Mouse (Mus musculus) gastrocnemius, postnatal 14 days (tissue): ENCODE results near the gene Abracl. TPM values are rescaled to one million over a fixed set of nuclear protein-coding genes. Genes with fewer than 3 reads are reported as not detected.

ENCODE experiments used
- DNase-seq: peaks from one replicate; pipeline ENCODE4 v3.0.0; 2021; ENCODE audit warnings: mixed read lengths
- intact Hi-C: fragments of 180-260 bp; cut with DNase I; formaldehyde crosslinking; loops from one replicate; pipeline ENCODE4 v1.15.1; 2025; ENCODE audit warnings: low total_unique reads
- total RNA-seq, 2 experiments: library from RNA; stranded (reverse); gene quantifications; 2 replicates each; pipeline ENCODE4 v1.2.3; 2021

Gene Abracl
- total RNA-seq, 2 experiments from 2014 or later, result 10.7 to 11.5 TPM

DNA sequence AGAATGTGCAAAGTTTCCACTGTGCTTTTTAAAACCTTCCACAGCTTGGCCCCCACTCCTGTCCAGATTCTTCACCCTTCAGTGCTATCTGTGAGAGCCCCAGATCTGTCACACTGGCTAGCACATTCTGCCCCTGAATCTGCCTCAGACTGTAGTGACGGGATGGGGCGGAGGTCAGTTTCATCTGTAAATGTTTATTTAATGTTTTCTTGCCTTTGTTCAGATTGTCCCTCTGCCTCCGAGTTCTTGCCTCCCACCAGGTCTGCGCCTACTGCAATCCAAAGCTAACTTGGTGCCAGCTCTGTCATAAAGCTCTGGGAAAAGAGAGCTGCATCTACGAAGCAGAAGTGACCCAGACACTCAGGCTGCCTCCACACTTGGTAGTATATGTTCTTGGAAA, 13.8 kb upstream of the Abracl start:
- no peak for DNase-seq
- intact Hi-C loops, result no loop called here

DNA sequence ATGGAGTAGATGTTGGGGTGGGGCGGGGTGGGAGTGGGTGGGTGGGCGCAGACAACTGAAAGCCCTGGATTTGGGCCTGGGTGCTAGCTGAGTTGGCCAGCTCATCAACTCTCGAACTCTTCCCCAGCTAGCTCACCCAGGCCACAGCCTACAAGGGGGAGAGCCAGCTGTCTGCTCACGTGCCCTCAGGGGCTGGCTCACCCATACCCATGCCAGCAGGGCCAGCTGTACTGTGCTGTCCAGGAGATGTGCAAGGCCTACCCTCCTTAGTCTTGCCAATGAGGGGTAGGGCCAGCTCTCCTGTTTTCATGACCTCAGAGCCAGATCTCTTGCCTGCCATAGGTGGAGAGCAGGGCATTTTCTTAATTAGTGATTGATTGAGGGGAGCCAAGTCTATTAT, 11.3 kb upstream of the Abracl start:
- DNase-seq, result no peak
- intact Hi-C loops, result no loop called here

DNA sequence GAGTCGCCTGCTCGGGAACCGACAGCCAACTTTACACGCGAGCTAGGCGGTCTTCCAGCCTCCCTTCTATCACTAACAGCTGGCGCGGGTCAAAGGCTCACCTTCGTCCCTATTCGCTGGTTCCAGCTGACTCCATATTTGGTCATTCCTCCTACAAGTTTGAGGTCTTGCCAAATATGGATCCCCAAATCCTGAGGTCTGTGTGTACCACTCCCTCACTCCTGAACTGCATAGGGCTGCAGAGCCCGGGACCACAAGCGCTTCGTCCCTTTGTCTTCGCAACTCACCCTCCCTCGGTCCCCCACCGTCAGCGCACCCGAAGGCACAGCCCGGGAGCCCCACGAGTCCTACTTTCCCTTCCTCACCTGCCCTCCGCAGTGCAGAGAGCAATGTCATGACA, 776 bp downstream of the Abracl start:
- DNase-seq, result peak; percentile 70
- intact Hi-C loops, result no loop called here

DNA sequence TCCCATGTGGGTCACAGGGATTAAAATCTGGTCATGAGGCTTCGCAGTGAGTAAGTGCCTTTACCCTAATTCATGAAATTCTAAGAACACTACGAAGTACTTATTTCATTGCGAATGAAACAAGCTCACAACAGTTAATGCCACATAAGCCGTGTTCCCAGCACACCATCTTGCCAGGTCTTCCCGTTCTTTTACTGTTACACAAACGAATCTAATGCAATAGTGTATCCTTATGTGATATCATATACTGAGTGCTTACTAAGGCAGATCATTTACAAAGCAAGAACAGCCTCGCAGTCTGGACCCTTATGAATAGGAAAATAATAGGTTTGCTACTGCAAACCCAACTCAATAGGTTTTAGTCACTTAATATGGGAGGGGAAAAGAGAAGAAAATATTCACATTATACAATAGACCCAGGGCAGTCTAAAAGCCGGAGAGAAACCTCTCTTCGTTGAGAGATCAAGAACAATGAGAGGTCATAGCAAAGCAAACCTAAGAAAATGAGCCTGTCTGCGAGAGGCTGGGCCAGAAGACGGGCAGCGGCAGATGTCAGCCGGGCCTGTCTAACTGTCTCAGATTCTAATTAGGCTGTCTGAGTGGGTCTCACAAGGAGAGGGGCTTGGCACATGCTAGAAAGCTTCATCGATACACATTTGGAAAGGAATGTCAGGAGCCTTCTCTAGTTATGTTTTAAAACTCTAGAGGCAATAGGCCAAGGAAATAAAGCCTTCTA, 1.3 kb downstream of the Abracl start:
- intact Hi-C loops, result no loop called here
- peak; percentile 17 for DNase-seq

- no peak for DNase-seq
- intact Hi-C loops, result no loop called here
These were observed 2.2 kb downstream of the Abracl start for GRCm38 (mm10) chr10:18020846-18021245.

GRCm38 (mm10) chr10:18020443-18020842, 2.6 kb downstream of the Abracl start:
- intact Hi-C loops, result no loop called here
- peak; percentile 24 for DNase-seq

GRCm38 (mm10) chr10:18011761-18012160, 11.3 kb downstream of the Abracl start:
- intact Hi-C loops, result no loop called here
- no peak for DNase-seq

DNA sequence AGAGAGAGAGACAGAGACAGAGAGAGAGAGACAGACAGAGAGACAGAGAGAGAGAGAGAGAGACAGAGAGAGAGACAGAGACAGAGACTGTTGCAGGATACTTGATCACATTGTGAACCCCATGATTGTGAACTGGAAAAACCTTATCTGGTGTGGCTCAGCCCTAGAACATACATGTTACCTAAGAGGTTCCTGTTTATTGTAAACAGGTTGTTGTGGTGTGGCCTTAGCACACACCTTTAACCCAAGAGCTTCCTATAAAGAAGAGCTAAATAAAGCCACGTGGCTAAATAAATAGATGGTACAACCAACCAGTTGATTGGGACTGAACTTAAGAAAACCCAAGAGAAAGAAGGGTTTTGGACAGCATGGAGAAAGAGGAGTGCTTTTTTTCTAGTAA, 13.3 kb downstream of the Abracl start:
- no peak for DNase-seq
- intact Hi-C loops, result no loop called here

GRCm38 (mm10) chr10:18008118-18008517, 15.0 kb downstream of the Abracl start:
- intact Hi-C loops, result no loop called here
- no peak for DNase-seq

DNA sequence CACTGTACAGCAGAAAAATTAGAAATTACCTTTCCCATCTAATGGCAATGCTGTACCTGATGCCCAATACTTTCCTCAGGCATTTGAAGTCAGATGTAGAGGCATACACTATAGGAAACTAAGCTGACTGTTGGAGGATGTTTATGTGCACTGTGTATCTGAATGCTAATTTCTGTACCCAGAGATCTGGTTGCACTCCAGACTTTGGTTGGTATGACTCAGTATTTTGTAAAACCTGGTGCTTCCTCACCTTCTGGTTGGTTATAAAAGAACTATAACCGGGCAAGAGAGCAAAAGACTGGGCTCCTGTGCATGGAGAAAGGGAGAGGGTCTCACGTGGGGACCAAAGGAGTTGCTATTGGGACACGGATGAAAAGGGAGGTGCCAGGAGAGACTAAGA, 15.8 kb downstream of the Abracl start:
- DNase-seq, result no peak
- intact Hi-C loops, result no loop called here

DNA sequence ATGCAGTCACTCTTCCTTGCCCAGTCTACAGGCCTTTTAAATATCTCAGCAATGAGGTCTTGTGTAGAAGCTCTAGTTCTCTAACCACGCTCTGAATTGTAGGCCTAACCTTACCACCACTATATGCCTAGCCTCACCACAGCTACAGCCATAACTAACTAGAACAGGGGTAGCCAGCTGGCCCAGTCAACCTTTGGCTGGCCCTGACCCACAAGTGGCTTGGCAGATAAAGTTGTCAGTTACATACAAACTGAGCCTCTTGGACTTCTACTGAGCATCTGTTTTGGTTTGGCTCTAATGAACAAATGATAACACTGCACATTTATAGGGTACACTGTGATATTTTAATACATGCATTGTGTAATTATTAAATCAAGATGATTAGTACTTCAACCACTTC, 16.3 kb downstream of the Abracl start:
- DNase-seq, result peak; percentile 35
- intact Hi-C loops, result no loop called here

GRCm38 (mm10) chr10:18005136-18005955, 17.7 kb downstream of the Abracl start:
- DNase-seq, result no peak
- intact Hi-C loops, result no loop called here

DNA sequence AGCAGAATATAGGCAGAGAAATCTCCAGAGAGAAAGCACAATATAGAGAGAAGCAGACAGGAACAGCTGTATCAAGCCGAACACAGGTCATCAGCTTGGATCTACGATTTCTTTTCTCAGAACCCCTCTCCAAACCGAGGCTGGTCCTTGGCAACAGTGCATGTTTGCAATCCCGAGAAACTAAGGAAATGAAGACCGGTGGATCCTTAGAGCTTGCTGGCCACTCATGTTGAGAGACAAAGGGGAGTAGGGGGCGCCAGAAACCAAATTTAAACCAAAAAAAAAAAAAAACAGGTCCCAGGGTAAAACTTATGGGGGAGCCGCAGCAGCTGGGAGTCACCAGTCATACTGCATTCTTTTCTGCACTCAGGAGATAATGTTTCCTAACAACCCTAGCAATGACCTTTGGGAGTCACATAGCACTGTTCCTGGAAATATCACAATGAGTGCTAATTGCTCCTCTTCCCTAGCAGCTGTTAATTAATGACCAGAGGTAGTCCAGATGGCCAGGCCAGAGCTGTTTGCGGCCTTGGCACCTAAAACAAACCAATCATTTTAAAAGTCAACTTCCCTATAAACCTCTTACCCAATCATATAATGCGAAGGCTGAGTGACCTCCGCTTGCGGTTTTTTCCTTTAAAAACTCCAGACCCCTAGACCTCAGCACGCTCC, 19.0 kb downstream of the Abracl start:
- no peak for DNase-seq
- intact Hi-C loops, result no loop called here

DNA sequence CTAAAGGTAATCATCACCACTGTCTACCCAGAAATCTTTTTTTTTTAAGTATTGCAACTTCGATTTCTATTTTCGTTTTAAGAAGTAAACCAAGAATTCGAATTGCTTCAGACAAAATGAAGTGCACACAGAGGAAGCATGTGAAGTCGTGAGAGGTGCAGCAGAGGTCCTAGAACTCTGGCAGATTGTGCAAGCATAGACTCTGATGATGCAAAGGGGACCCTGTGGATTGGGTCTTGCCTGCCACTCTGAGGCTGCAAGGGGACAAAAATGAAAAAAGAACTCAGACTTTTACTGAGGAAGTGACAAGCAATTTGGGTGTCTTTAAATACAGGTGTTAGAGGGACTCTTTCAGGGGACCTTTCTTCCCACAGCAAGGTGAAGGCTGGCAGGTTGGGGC, 32.5 kb downstream of the Abracl start:
- DNase-seq, result no peak
- intact Hi-C loops, result no loop called here

DNA sequence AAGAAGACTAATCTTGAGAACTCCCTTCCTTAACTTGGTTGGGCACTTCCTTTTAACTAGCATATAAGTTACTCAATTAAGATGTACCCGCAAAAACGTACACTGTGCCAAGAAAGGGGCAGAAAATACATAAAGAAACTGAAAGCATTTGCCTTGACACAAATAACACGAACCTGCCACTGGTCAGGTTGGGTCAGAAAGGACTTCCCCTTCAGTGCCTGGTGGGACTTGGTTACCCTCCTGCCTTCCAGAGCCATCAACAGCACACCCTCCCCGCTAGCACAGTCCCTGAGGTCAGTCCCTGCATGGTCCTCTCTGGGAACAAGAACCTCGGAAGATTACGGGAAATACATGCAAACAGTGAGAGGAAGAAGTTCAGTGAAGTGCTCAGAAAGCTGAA, 34.0 kb downstream of the Abracl start:
- intact Hi-C loops, result no loop called here
- DNase-seq, result no peak

DNA sequence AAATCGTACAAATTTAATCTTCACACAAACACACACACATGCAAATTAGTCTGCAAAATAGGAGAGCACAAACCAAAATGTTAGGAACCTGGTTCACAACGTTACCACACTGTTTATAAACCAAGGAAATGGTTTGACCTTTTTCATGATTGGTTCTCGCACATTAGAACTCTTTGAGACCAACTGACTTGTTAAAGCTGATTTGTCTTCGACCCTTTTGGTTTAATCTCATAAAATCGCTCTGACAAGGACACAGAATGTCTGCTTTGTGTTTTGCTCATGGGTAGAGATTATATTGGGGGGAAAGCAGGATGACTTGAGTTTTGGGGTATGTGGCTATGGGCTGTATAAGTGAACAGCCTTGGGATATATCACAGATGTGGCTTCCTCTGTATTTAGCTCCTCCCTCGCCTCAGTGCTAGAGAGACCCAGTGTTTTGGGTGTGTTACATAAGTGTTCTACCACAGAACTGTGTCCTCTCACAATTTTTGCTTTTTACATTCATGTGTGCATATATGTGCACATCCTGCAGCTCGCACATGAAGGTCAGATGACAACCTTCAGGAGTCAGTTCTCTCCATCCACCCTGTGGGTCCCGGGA, 35.2 kb downstream of the Abracl start:
- DNase-seq, result no peak
- intact Hi-C loops, result no loop called here

DNA sequence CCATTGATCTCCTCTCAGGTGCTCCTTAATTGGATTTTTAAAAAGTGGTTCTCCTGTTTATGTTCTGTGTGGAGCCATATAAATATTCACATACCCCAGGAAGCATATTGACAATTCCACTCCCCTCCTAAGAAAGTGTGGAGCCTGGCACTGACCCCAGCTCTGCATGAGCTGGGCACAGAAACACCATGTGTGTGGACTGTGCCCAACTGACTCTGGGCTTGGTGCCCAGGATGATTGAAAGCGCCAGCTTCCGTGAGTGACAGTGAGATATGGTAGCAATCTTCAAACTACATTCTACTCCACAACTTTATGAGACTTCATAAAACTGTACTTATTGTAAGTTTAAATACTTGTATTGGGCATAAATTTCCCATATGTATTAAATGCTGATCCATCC, 39.8 kb downstream of the Abracl start:
- peak; percentile 65 for DNase-seq
- intact Hi-C loops, result no loop called here

GRCm38 (mm10) chr10:17966090-17966489, 57.0 kb downstream of the Abracl start:
- intact Hi-C loops, result no loop called here
- no peak for DNase-seq
